Mouse (Mus musculus) neural tube, embryonic 10.5 days (tissue): ENCODE measurements around the gene Plekhg5.

Source experiments
- DNase-seq: peaks from one replicate; pipeline ENCODE4 v3.0.0-alpha.2; 2017; ENCODE audit warnings: low spot score; ENCODE audit errors: extremely low spot score

The Plekhg5 gene

GRCm38 (mm10) chr4:152125161-152126025, 53.1 kb downstream of the Plekhg5 start:
- peak; percentile 60 for DNase-seq

GRCm38 (mm10) chr4:152126026-152126920, 54.0 kb downstream of the Plekhg5 start:
- peak; percentile 64 for DNase-seq

GRCm38 (mm10) chr4:152127884-152128283, 55.6 kb downstream of the Plekhg5 start:
- DNase-seq = no peak

GRCm38 (mm10) chr4:152128784-152129183, 56.5 kb downstream of the Plekhg5 start:
- no peak for DNase-seq

DNA sequence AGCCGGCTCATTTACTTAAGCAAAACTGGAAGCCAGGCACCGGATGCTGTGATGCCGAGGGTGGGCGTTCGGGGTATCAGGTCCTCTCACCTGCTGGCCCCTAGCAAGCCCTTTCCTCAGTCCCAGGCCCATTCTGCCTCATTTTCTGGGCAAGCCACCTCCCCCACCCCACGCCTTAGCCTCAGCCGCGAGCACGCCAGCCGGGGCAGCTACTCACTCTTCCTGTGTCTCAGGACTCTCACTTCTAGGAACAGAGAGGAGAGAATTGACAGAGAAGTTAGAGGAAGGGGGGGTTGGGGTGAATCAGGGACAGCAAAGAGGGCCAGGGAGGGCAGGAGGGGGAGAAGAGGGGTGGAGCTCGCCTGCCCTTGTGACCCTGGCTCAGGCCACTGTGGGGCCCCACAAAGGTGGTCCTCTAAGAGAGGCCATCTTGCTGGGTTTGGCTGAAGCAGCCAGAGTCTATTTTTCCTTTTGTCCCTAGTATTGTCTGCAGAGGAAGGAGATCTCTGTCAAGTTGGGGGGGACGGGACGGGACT, 57.2 kb downstream of the Plekhg5 start:
- DNase-seq = peak; percentile 33

DNA sequence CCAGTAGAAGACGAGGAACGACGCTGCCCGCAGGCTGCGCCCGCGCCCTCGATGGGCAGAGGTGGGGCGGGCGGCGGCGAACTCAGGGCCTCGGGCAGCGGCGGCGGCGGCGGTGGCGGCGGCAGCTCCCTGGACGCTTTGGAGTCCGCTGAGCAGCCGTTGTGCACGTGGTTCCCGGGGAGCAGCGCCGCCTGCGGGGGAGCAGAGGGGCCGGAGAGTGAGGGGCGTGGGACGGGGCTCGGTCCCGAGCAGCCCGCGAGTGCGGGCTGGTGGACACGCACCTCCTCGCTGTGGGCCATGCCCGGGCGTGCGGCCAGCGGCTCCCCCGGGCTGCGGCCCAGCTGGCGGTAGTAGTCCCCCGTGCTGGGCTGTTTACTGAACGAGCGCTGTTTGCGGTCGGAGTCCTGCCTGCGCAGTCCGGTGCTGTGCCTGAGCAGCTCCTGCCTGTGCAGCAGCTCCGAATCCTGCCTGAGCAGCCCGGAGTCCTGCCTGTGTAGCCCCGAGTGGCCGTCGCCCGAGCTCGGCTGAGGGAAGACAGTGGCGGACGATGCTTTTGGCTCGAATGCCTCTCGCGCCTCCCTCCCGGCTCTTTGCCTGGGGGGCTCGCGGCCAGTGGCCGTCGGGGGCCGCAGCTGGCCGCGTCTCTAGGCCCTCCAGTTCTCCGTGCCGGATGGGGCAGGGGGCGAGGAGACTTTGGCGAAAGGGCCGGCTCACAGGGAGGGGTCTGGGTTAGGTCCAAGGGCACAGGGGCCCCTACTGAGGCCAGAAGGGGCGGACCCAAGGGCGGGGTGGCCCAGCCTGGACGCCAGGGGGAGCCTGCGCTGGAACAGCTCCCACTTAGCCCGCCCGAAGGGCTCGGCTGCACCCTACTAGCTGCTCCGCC, 58.7 kb downstream of the Plekhg5 start:
- DNase-seq = peak; percentile 69

- peak; percentile 56 for DNase-seq
Observed at GRCm38 (mm10) chr4:152131809-152132771, 59.8 kb downstream of the Plekhg5 start.

DNA sequence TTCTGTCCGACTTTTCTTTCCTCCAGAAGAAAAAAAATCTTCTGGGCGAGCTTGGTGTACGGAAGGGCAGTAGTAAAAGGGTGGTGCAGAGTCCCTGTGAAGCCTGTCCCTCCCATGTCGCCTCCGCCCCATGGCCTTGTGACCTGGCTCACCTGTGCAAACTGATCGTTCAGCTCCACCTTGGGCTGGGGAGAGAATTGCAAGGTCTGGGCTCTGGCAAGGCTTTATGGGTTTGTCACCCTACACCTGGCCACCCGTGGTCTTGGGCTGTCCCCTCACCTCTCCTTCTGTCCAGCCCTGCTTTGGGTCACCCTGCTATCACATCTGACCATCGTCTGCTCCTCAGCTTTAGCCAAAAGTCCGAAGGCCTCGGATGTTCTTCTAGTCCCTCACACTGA, 60.5 kb downstream of the Plekhg5 start:
- no peak for DNase-seq

DNA sequence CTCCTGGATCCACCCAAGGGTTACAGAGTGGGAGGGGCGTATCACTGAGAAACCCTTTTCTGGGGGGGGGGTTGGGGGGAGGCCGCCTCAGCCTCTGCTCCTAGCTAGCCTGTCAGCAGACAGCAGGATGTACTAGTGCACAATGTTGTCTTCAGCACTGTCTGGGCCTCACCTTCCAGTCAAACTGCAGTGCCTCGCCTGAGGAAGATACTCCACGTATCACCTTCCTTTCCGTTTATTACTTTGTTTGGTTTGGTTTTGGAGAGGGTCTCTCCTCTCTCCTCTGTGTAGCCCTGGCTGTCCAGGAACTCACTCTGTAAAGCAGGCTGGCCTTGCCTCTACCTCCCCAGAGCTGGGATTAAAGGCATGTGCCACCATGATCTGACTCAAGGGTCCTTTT, 60.9 kb downstream of the Plekhg5 start:
- no peak for DNase-seq

- DNase-seq = no peak
Observed at GRCm38 (mm10) chr4:152134507-152134906, 62.2 kb downstream of the Plekhg5 start.

GRCm38 (mm10) chr4:152135363-152135762, 63.1 kb downstream of the Plekhg5 start:
- DNase-seq = no peak

- no peak for DNase-seq
Observed at GRCm38 (mm10) chr4:152136112-152136875, 64.0 kb downstream of the Plekhg5 start.

DNA sequence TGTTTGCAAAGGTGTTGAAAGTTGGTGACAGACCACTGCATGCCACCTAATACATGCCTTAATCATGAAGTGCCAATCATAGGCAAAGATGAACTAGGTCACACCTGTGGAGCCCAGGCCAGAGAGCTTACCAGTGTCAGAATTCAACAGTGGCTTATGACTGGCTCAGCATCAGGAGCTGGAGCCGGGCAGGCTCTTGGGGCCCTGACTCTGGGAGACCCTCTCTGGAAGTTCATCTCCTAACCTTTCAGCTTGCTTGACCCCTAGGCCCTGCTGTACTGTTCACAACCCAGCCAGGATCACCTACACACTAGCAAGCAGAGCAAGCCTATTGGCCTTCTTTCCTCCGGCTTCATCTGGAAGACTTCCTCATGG, 64.6 kb downstream of the Plekhg5 start:
- DNase-seq = no peak

DNA sequence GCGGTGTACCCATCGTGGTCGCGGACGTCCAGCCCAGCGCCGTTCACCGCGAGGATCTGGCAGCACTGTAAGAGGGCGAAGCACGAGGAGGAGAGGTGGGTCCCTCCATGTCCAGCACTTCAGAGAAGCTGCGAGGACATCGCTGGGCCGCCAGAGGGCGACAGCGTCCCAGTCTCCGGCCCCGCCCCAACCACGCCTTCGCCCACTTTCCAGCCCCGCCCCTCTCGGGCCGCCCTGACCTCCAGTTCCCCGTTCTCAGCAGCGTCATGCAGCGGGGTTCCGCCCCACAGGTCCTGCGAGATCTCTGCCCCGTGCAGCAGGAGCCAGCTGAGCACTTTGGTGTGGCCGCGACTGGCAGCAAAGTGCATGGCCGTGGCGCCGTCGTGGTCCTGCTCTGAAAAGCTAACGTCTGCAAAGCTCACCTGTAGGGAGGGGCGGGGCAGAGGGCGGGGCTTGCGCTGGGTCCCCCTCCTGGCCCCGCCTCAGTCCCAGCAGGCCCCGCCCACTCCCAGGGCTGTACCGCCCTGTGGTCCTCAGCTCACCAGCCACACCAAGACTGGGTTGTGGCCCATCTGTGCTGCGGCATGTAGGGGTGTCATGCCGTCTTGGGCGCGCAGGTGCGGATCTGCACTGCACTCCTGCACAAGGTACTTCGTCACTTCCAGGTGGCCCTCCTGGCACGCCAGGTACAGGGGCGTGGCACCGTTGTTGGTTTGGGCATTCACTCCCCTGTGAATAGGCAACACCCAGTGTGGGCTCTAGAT, 66.4 kb downstream of the Plekhg5 start:
- peak; percentile 89 for DNase-seq

DNA sequence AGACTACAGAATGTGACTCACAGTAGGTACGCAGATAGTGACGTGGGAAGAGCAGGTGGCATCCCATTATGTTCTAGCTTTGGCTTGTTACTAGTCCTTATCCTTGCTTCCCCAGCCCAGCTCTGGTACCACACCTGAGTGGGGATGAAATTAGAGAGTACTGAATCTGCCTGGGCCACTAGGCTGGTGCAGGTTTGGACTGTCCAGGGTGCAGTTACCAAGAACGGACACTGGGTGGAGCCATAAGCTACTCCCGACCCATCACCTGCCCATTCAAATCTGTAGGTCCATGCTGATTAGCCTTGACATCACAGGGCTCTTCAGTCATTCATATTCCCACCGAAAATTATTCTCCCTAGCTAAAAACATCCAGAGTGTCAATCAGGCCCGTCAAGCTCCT, 68.1 kb downstream of the Plekhg5 start:
- DNase-seq = peak; percentile 59

DNA sequence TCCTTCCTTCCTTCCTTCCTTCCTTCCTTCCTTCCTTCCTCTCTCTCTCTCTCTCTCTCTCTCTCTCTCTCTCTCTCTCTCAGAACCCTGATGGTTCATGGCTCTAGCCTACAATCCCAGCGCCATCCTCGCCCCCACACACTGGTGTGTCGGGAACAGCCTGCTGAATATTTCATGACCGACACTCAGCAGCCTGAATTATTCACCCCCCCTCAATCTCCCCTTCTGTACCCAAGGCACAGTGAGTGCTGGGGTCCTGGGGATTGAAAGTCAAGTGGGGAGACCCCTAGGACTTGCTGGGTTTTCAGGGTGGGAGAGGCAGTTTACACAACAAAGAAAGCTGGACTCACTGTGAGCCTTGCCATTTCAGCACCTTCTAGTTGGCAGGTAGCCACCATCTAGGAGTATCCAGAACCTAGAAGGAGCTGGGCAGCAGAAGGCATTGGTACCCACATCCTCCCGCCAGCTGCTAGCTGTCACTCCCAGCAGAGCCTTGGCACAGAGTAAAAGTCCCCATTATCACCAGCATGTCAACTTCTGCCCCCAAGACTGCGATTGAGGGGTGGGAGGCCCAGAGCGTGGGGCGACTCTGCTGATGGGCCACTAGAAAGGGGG, 69.3 kb downstream of the Plekhg5 start:
- no peak for DNase-seq

DNA sequence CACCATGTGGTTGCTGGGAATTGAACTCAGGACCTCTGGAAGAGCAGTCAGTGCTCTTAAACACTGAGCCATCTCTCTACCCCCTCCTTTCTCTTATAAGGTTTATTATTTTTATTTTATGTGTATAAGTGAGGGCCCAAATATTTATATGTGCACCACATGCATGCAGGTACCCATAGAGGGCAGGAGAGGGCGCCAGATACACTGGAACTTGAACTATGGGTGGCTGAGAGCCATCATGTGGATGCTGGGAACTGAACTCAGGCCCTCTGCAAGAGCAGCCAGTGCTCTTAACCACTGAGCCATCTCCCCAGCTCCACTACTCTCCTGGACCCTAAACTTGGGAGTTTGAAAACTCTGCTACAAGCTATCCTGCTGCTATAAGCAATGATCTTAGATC, 71.3 kb downstream of the Plekhg5 start:
- DNase-seq = no peak

DNA sequence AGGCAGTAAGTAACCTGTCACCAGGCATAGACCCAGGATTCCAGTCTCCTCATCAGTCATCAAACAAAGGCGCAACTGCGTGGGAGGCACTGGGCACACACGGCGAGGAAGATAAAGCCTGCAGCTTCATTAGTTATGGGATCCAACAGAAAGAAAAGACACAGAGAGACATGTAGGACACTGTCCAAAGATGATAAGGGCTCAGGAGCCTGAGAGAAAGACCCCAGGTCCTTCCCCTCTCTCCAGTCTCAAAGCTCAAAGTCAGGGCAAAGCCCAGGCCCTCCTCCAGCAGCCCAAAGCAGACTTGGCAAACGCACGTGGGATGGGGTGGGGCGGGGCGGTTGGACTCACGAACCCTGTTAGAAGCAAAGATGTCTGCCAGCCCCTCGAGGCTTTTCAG, 73.2 kb downstream of the Plekhg5 start:
- DNase-seq = no peak
